Mouse (Mus musculus): ENCODE results near the gene Mrps36. TPM values are rescaled to one million over a fixed set of nuclear protein-coding genes. Genes with fewer than 3 reads are reported as not detected.

Mrps36 gene
- polyA plus RNA-seq, 2 experiments: 56.1 to 135 TPM

GRCm38 (mm10) chr13:100728086-100728485, 16.4 kb downstream of the Mrps36 start:
- TF ChIP-seq EP300 (IDR thresholded peaks at IDR 0.05; ENCODE audit: low read depth) (no peak), CTCF (IDR thresholded peaks at IDR 0.05; ENCODE audit: low read depth) (no peak)
- ATAC-seq (ENCODE audit: insufficient read depth): no peak
- WGBS (ENCODE audit: insufficient replicate concordance): 62% methylated on average over 5 of the region's 5 CpGs
- Histone ChIP-seq H3K27me3 (ENCODE audit: control insufficient read depth, insufficient read depth, low read length) (no peaks in the 10 kb centered on the region), H3K4me1 (replicated peaks; ENCODE audit: control insufficient read depth in 2 of 2, insufficient read depth in 2 of 2, low read length in 1 of 2) (peaks cover 13 to 16% of the 10 kb centered on the region in 2 experiments), H3K27ac (no peak overlapping the region), H3K36me3 (replicated peaks; ENCODE audit: control insufficient read depth, insufficient read depth, low read depth) (peaks cover 7% of the 10 kb centered on the region), H3K4me3 (ENCODE audit: insufficient read depth in 1 of 2, low read depth in 2 of 2, low read length in 2 of 2) (no peak overlapping the region), H3K9me3 (ENCODE audit: control insufficient read depth, low read length) (no peaks in the 10 kb centered on the region), H3K4me2 (ENCODE audit: low read depth) (no peak overlapping the region), H3K9ac (replicated peaks) (no peak overlapping the region)
- DNase-seq (ENCODE audit: low read depth in 3 of 3, low spot score in 3 of 3): no peak

- 14% methylated on average over 10 of the region's 10 CpGs for WGBS (ENCODE audit: insufficient replicate concordance)
- no peak for TF ChIP-seq CTCF (IDR thresholded peaks at IDR 0.05; ENCODE audit: low read depth)
- TF ChIP-seq EP300 (IDR thresholded peaks at IDR 0.05; ENCODE audit: low read depth): peak; percentile 63
- no peaks in the 10 kb centered on the region for H3K27me3 ChIP-seq (ENCODE audit: control insufficient read depth, insufficient read depth, low read length)
- H3K9me3 ChIP-seq (ENCODE audit: control insufficient read depth, low read length): no peaks in the 10 kb centered on the region
- H3K27ac ChIP-seq: no peak overlapping the region; the same call in 1 of the 2 replicates
- peaks cover 11% of the 10 kb centered on the region for H3K36me3 ChIP-seq (replicated peaks; ENCODE audit: control insufficient read depth, insufficient read depth, low read depth)
- ATAC-seq (ENCODE audit: insufficient read depth) (peak; percentile 63), DNase-seq (ENCODE audit: low read depth in 3 of 3, low spot score in 3 of 3) (peak; percentile 37 to 41 (median 39))
- no peak overlapping the region for H3K4me3 ChIP-seq (ENCODE audit: insufficient read depth in 1 of 2, low read depth in 2 of 2, low read length in 2 of 2)
- peak overlapping the region; percentile 18; the same call in 1 of the 2 replicates for H3K9ac ChIP-seq (replicated peaks)
- H3K4me2 ChIP-seq (ENCODE audit: low read depth): peak overlapping the region; percentile 40
- peaks cover 13 to 16% of the 10 kb centered on the region in 2 experiments for H3K4me1 ChIP-seq (replicated peaks; ENCODE audit: control insufficient read depth in 2 of 2, insufficient read depth in 2 of 2, low read length in 1 of 2)
Observed at GRCm38 (mm10) chr13:100725194-100725593, 19.3 kb downstream of the Mrps36 start.

GRCm38 (mm10) chr13:100724051-100724754, 20.3 kb downstream of the Mrps36 start:
- no peak for ATAC-seq (ENCODE audit: insufficient read depth)

GRCm38 (mm10) chr13:100721656-100722055, 22.8 kb downstream of the Mrps36 start:
- Histone ChIP-seq H3K4me1 (replicated peaks; ENCODE audit: control insufficient read depth in 2 of 2, insufficient read depth in 2 of 2, low read length in 1 of 2) (peaks cover 5 to 6% of the 10 kb centered on the region in 2 experiments; a peak in 3 of 4 replicates), H3K27ac (no peak overlapping the region), H3K4me2 (ENCODE audit: low read depth) (no peak overlapping the region), H3K27me3 (ENCODE audit: control insufficient read depth, insufficient read depth, low read length) (no peaks in the 10 kb centered on the region), H3K9me3 (ENCODE audit: control insufficient read depth, low read length) (no peaks in the 10 kb centered on the region), H3K36me3 (replicated peaks; ENCODE audit: control insufficient read depth, insufficient read depth, low read depth) (peaks cover 12% of the 10 kb centered on the region), H3K9ac (replicated peaks) (no peak overlapping the region), H3K4me3 (ENCODE audit: insufficient read depth in 1 of 2, low read depth in 2 of 2, low read length in 2 of 2) (no peak overlapping the region)
- TF ChIP-seq CTCF (IDR thresholded peaks at IDR 0.05; ENCODE audit: low read depth) (no peak), EP300 (IDR thresholded peaks at IDR 0.05; ENCODE audit: low read depth) (no peak)
- DNase-seq (ENCODE audit: low read depth in 3 of 3, low spot score in 3 of 3): no peak
- no peak for ATAC-seq (ENCODE audit: insufficient read depth)
- WGBS (ENCODE audit: insufficient replicate concordance): 67% methylated on average over 5 of the region's 5 CpGs

More at GRCm38 (mm10) chr13:100724051-100724754, 20.3 kb downstream of the Mrps36 start:
- H3K36me3 ChIP-seq (replicated peaks; ENCODE audit: control insufficient read depth, insufficient read depth, low read depth): peaks cover 11% of the 10 kb centered on the region
- H3K27ac ChIP-seq: no peak overlapping the region
- TF ChIP-seq EP300 (IDR thresholded peaks at IDR 0.05; ENCODE audit: low read depth) (no peak), CTCF (IDR thresholded peaks at IDR 0.05; ENCODE audit: low read depth) (no peak)
- peaks cover 8 to 13% of the 10 kb centered on the region in 2 experiments for H3K4me1 ChIP-seq (replicated peaks; ENCODE audit: control insufficient read depth in 2 of 2, insufficient read depth in 2 of 2, low read length in 1 of 2)
- 76% methylated on average over 7 of the region's 7 CpGs for WGBS (ENCODE audit: insufficient replicate concordance)
- no peak overlapping the region for H3K9ac ChIP-seq (replicated peaks)
- no peaks in the 10 kb centered on the region for H3K9me3 ChIP-seq (ENCODE audit: control insufficient read depth, low read length)
- no peak for DNase-seq (ENCODE audit: low read depth in 3 of 3, low spot score in 3 of 3)
- H3K4me3 ChIP-seq (ENCODE audit: insufficient read depth in 1 of 2, low read depth in 2 of 2, low read length in 2 of 2): no peak overlapping the region
- no peak overlapping the region for H3K4me2 ChIP-seq (ENCODE audit: low read depth)
- no peaks in the 10 kb centered on the region for H3K27me3 ChIP-seq (ENCODE audit: control insufficient read depth, insufficient read depth, low read length)

GRCm38 (mm10) chr13:100715467-100715866, 29.0 kb downstream of the Mrps36 start:
- H3K9ac ChIP-seq (replicated peaks): no peak overlapping the region
- H3K9me3 ChIP-seq (ENCODE audit: control insufficient read depth, low read length): no peaks in the 10 kb centered on the region
- H3K36me3 ChIP-seq (replicated peaks; ENCODE audit: control insufficient read depth, insufficient read depth, low read depth): peaks cover 35% of the 10 kb centered on the region
- H3K4me2 ChIP-seq (ENCODE audit: low read depth): no peak overlapping the region
- H3K27me3 ChIP-seq (ENCODE audit: control insufficient read depth, insufficient read depth, low read length): no peaks in the 10 kb centered on the region
- DNase-seq (ENCODE audit: low read depth in 3 of 3, low spot score in 3 of 3): no peak
- ATAC-seq (ENCODE audit: insufficient read depth): 0 out of 2 replicates have a peak, but pooled peaks have one; percentile 15
- WGBS (ENCODE audit: insufficient replicate concordance): 48% methylated on average over 6 of the region's 6 CpGs
- no peak for TF ChIP-seq EP300 (IDR thresholded peaks at IDR 0.05; ENCODE audit: low read depth)
- TF ChIP-seq CTCF (IDR thresholded peaks at IDR 0.05; ENCODE audit: low read depth): no peak
- no peak overlapping the region for H3K4me3 ChIP-seq (ENCODE audit: insufficient read depth in 1 of 2, low read depth in 2 of 2, low read length in 2 of 2)
- H3K27ac ChIP-seq: no peak overlapping the region
- no peaks in the 10 kb centered on the region for H3K4me1 ChIP-seq (replicated peaks; ENCODE audit: control insufficient read depth in 2 of 2, insufficient read depth in 2 of 2, low read length in 1 of 2)
